Mouse (Mus musculus): ENCODE data around the gene Tcf12. TPM values are rescaled to one million over a fixed set of nuclear protein-coding genes. Genes with fewer than 3 reads are reported as not detected.

Tcf12 gene
- total and polyA plus RNA-seq, 3 experiments: 41.4 to 42.3 (median 41.7) TPM

DNA sequence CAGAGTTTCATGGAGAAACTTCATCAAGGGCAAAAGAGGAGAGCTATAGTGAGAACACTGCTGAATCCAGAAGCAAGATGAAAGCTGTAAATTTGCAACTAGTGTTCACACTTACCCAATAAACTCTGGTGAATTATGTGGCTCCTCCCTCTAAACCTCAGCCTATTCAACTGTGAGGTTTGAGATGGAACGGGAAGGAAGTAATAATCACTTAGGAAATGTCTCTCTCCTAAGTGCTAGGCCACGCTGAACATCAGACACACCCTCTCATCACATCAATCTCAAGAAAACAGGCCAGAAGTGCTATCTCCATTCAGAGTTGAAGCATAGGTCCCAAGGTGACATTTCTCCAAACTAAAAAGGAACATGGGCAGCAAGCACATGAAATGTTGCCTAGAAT, 131.1 kb downstream of the Tcf12 start:
- no peaks in the 10 kb centered on the region for H3K9me3 ChIP-seq (replicated peaks; ENCODE audit: low read length)
- DNase-seq (ENCODE audit: extremely low read depth): no peak
- H3K4me2 ChIP-seq (ENCODE audit: insufficient read depth, low read depth, poor library complexity, severe bottlenecking): no peak overlapping the region
- H3K79me2 ChIP-seq (replicated peaks; ENCODE audit: control insufficient read depth, extremely low read depth, insufficient read depth, poor library complexity, severe bottlenecking): no peaks in the 10 kb centered on the region
- H3K4me1 ChIP-seq (ENCODE audit: control insufficient read depth in 1 of 2, insufficient read depth in 2 of 2): peaks cover 4 to 27% of the 10 kb centered on the region in 2 experiments
- dilution Hi-C loops (cut with MboI; ENCODE audit: extremely low pct_ligation_motif_present, extremely low pct_unique_long_range_greater_than_20kb, low sequenced_read_pairs) (no loop called here), in situ Hi-C loops (cut with MboI; ENCODE audit: low pct_ligation_motif_present, low pct_unique_long_range_greater_than_20kb, low sequenced_read_pairs) (no loop called here)
- no peak overlapping the region for H3K9ac ChIP-seq (ENCODE audit: insufficient read depth, low read depth)
- TF ChIP-seq HCFC1 (IDR thresholded peaks at IDR 0.05; ENCODE audit: low read depth, low read length) (no peak), RAD21 (IDR thresholded peaks at IDR 0.05; ENCODE audit: low read depth, low read length) (no peak), POLR2AphosphoS2 (IDR thresholded peaks at IDR 0.05; ENCODE audit: low read depth, low read length) (no peak), JUND (conservative IDR thresholded peaks at IDR 0.05; ENCODE audit: low read depth, low read length) (no peak), ZKSCAN1 (IDR thresholded peaks at IDR 0.05; ENCODE audit: borderline replicate concordance, low read depth, low read length) (no peak), PAX5 (IDR thresholded peaks at IDR 0.05; ENCODE audit: low read length) (no peak), ETS1 (conservative IDR thresholded peaks at IDR 0.05; ENCODE audit: low read depth, low read length) (no peak), BHLHE40 (IDR thresholded peaks at IDR 0.05; ENCODE audit: low read depth, low read length) (no peak), KAT2A (IDR thresholded peaks at IDR 0.05; ENCODE audit: insufficient replicate concordance, low read length) (no peak), MAFK (IDR thresholded peaks at IDR 0.05; ENCODE audit: insufficient replicate concordance, low read length) (no peak), CTCF (conservative IDR thresholded peaks at IDR 0.05 in 1 of 2, IDR thresholded peaks at IDR 0.05 in 1 of 2; ENCODE audit: low read depth in 2 of 2, low read length in 2 of 2) (no peak), JUN (IDR thresholded peaks at IDR 0.05; ENCODE audit: insufficient read depth, low read depth, low read length) (no peak), POLR2A (IDR thresholded peaks at IDR 0.05; ENCODE audit: low read depth, low read length) (no peak), USF2 (conservative IDR thresholded peaks at IDR 0.05; ENCODE audit: low read depth, low read length) (no peak), E2F4 (IDR thresholded peaks at IDR 0.05; ENCODE audit: insufficient replicate concordance, low read depth, low read length) (no peak), MAZ (IDR thresholded peaks at IDR 0.05; ENCODE audit: low read depth, low read length) (no peak)
- no peak overlapping the region for H3K27ac ChIP-seq (ENCODE audit: insufficient read depth, low read depth)
- H3K4me3 ChIP-seq (replicated peaks in 1 of 3; ENCODE audit: low read depth in 2 of 3, low read length in 2 of 3, poor library complexity in 1 of 3): no peak overlapping the region
- H3K27me3 ChIP-seq (replicated peaks): no peaks in the 10 kb centered on the region
- H3K36me3 ChIP-seq (replicated peaks in 1 of 2; ENCODE audit: control insufficient read depth in 1 of 2, insufficient read depth in 1 of 2, low read length in 1 of 2): peaks cover 0 to 3% of the 10 kb centered on the region in 2 experiments

- H3K4me1 ChIP-seq (ENCODE audit: control insufficient read depth in 1 of 2, insufficient read depth in 2 of 2): peaks cover 4 to 29% of the 10 kb centered on the region in 2 experiments
- H3K9ac ChIP-seq (ENCODE audit: insufficient read depth, low read depth): no peak overlapping the region
- TF ChIP-seq CHD1 (IDR thresholded peaks at IDR 0.05; ENCODE audit: low read depth, low read length): no peak
- TF ChIP-seq ELF1 (IDR thresholded peaks at IDR 0.05; ENCODE audit: low read depth, low read length): no peak
- TF ChIP-seq NELFE (IDR thresholded peaks at IDR 0.05; ENCODE audit: low read depth, low read length): no peak
- no peak for TF ChIP-seq USF2 (conservative IDR thresholded peaks at IDR 0.05; ENCODE audit: low read depth, low read length)
- no peak for TF ChIP-seq CTCF (conservative IDR thresholded peaks at IDR 0.05 in 1 of 2, IDR thresholded peaks at IDR 0.05 in 1 of 2; ENCODE audit: low read depth in 2 of 2, low read length in 2 of 2)
- TF ChIP-seq E2F4 (IDR thresholded peaks at IDR 0.05; ENCODE audit: insufficient replicate concordance, low read depth, low read length): no peak
- TF ChIP-seq EP300 (IDR thresholded peaks at IDR 0.05; ENCODE audit: low read length): no peak
- no peak for TF ChIP-seq GABPA (IDR thresholded peaks at IDR 0.05; ENCODE audit: insufficient replicate concordance, low read depth, low read length)
- no peak for TF ChIP-seq SMC3 (IDR thresholded peaks at IDR 0.05; ENCODE audit: low read depth, low read length)
- TF ChIP-seq MAZ (IDR thresholded peaks at IDR 0.05; ENCODE audit: low read depth, low read length): no peak
- TF ChIP-seq POLR2A (IDR thresholded peaks at IDR 0.05; ENCODE audit: low read depth, low read length): no peak
- TF ChIP-seq MYC (IDR thresholded peaks at IDR 0.05; ENCODE audit: low read depth, low read length): no peak
- TF ChIP-seq TBP (conservative IDR thresholded peaks at IDR 0.05; ENCODE audit: low read depth, low read length): no peak
- TF ChIP-seq MAFK (IDR thresholded peaks at IDR 0.05; ENCODE audit: insufficient replicate concordance, low read length): no peak
- no peak for TF ChIP-seq JUND (conservative IDR thresholded peaks at IDR 0.05; ENCODE audit: low read depth, low read length)
- no peaks in the 10 kb centered on the region for H3K36me3 ChIP-seq (replicated peaks in 1 of 2; ENCODE audit: control insufficient read depth in 1 of 2, insufficient read depth in 1 of 2, low read length in 1 of 2)
- H3K4me3 ChIP-seq (replicated peaks in 1 of 3; ENCODE audit: low read depth in 2 of 3, low read length in 2 of 3, poor library complexity in 1 of 3): no peak overlapping the region
- in situ Hi-C loops (cut with MboI; ENCODE audit: low pct_ligation_motif_present, low pct_unique_long_range_greater_than_20kb, low sequenced_read_pairs) (no loop called here), dilution Hi-C loops (cut with MboI; ENCODE audit: extremely low pct_ligation_motif_present, extremely low pct_unique_long_range_greater_than_20kb, low sequenced_read_pairs) (no loop called here)
- no peak overlapping the region for H3K27ac ChIP-seq (ENCODE audit: insufficient read depth, low read depth)
- H3K9me3 ChIP-seq (replicated peaks; ENCODE audit: low read length): no peaks in the 10 kb centered on the region
- no peaks in the 10 kb centered on the region for H3K27me3 ChIP-seq (replicated peaks)
- H3K79me2 ChIP-seq (replicated peaks; ENCODE audit: control insufficient read depth, extremely low read depth, insufficient read depth, poor library complexity, severe bottlenecking): peaks cover 6% of the 10 kb centered on the region; the same call in 1 of the 2 replicates
- no peak overlapping the region for H3K4me2 ChIP-seq (ENCODE audit: insufficient read depth, low read depth, poor library complexity, severe bottlenecking)
- DNase-seq (ENCODE audit: extremely low read depth): no peak
These were observed 132.8 kb downstream of the Tcf12 start for GRCm38 (mm10) chr9:71978886-71979285.

Data from CH12.LX (cell line).